Mouse (Mus musculus) MEL (cell line): ENCODE results near the gene Actn1.

ENCODE experiments used
- CTCF ChIP-seq, 3 experiments: IDR thresholded peaks in 2 of 3; conservative IDR thresholded peaks in 1 of 3; 2 replicates each; pipeline ENCODE4 v1.5.1; 2011 to 2012; ENCODE audit warnings: low read length in 3 of 3, low read depth in 2 of 3, mild to moderate bottlenecking in 2 of 3, improper control_type of control experiment in 1 of 3, inconsistent platforms in 1 of 3, mixed read lengths in 1 of 3, moderate library complexity in 1 of 3; ENCODE audit not compliant: control insufficient read depth in 1 of 3, insufficient read depth in 1 of 3, poor library complexity in 1 of 3, severe bottlenecking in 1 of 3
- GABPA ChIP-seq: IDR thresholded peaks from 2 replicates; pipeline ENCODE4 v1.6.1; 2012; ENCODE audit warnings: low read depth, mild to moderate bottlenecking, inconsistent platforms, low read length, improper control_type of control experiment, moderate library complexity
- KAT2A ChIP-seq: conservative IDR thresholded peaks from 2 replicates; pipeline ENCODE4 v1.6.1; 2012; ENCODE audit warnings: low read depth, low read length, improper control_type of control experiment, inconsistent platforms
- MAX ChIP-seq: IDR thresholded peaks from 2 replicates; pipeline ENCODE4 v1.6.1; 2011; ENCODE audit warnings: low read length, improper control_type of control experiment
- POLR2A ChIP-seq, 2 experiments: IDR thresholded peaks; 2 replicates each; pipeline ENCODE4 v1.6.1; 2011 to 2012; ENCODE audit warnings: low read length in 2 of 2, mild to moderate bottlenecking in 2 of 2, control low read depth in 1 of 2, improper control_type of control experiment in 1 of 2, low read depth in 1 of 2, moderate library complexity in 1 of 2; ENCODE audit not compliant: control insufficient read depth in 1 of 2, insufficient read depth in 1 of 2, poor library complexity in 1 of 2
- POLR2AphosphoS2 ChIP-seq: IDR thresholded peaks from 2 replicates; pipeline ENCODE4 v1.6.1; 2011; ENCODE audit warnings: low read length, improper control_type of control experiment
- TBP ChIP-seq: IDR thresholded peaks from 2 replicates; pipeline ENCODE4 v1.8.0; 2011; ENCODE audit warnings: low read depth, low read length, improper control_type of control experiment
- USF1 ChIP-seq: IDR thresholded peaks from 2 replicates; pipeline ENCODE4 v1.6.1; 2014; ENCODE audit warnings: low read depth, mild to moderate bottlenecking, inconsistent platforms, low read length, improper control_type of control experiment, moderate library complexity

GRCm38 (mm10) chr12:80224241-80224731 is 35.9 kb downstream of the Actn1 start:
- TF ChIP-seq MAX = no peak
- TF ChIP-seq GABPA = no peak
- TF ChIP-seq POLR2AphosphoS2 = no peak
- TF ChIP-seq KAT2A = no peak
- no peak for TF ChIP-seq CTCF (IDR thresholded peaks at IDR 0.05 in 2 of 3, conservative IDR thresholded peaks at IDR 0.05 in 1 of 3; ENCODE audit: control insufficient read depth in 1 of 3, insufficient read depth in 1 of 3, low read depth in 2 of 3, low read length in 3 of 3, poor library complexity in 1 of 3, severe bottlenecking in 1 of 3)
- no peak for TF ChIP-seq TBP
- TF ChIP-seq USF1 = no peak
- no peak for TF ChIP-seq POLR2A (IDR thresholded peaks at IDR 0.05; ENCODE audit: control insufficient read depth in 1 of 2, insufficient read depth in 1 of 2, low read depth in 1 of 2, low read length in 2 of 2, poor library complexity in 1 of 2)
